Mouse (Mus musculus): ENCODE data around the gene 9430097D07Rik. TPM values are rescaled to one million over a fixed set of nuclear protein-coding genes. Genes with fewer than 3 reads are reported as not detected.

Gene 9430097D07Rik
- polyA plus RNA-seq, 1 experiment from 2014 or later = 0.33 TPM

DNA sequence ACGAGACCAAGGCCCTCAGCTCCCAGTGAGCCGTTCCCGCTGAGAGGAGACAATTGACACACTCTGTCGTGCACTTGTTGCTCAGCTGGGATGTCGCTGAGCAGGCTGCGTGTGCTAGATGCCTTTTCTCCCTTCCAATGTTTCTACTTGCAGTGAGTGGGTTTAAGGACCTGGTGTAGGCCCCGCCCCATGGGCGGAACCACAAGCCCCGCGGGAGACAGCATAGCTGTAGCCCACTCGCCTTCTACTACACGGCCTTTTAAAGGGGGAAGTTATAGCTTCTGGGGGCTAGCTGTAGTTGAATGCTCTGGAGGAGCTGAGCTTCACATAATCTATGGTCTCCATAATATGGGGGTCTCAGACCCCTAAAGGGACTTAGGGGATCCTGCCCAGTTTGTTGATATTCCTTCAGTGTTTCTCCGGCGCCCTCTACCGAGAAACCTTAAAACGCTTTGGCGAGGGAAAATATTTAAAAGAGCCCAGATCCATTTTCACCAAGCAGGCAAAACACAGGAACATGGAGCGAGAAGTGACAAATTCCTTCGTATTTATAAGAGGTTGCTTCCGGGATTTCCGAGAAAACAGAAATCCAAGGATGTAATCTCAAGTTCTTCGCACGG is 35.2 kb upstream of the 9430097D07Rik start:
- Histone ChIP-seq H3K4me3 (ENCODE audit: low read depth, low read length) (peak overlapping the region; percentile 25), H3K27ac (replicated peaks; ENCODE audit: low read depth, low read length) (no peak overlapping the region), H3K4me2 (ENCODE audit: low read depth, severe bottlenecking) (peak overlapping the region; percentile 48), H3K9ac (ENCODE audit: low read length) (no peak overlapping the region), H3K4me1 (ENCODE audit: control insufficient read depth, insufficient read depth, low read length) (peaks cover 27% of the 10 kb centered on the region), H3K36me3 (ENCODE audit: control insufficient read depth, insufficient read depth, low read length) (peaks cover 9% of the 10 kb centered on the region; the same call in 1 of the 2 replicates), H3K27me3 (ENCODE audit: control insufficient read depth, insufficient read depth, low read length) (no peaks in the 10 kb centered on the region), H3K9me3 (ENCODE audit: control insufficient read depth, low read length) (no peaks in the 10 kb centered on the region)
- 21% methylated on average over 23 of the region's 23 CpGs for WGBS
- peak; percentile 67 for DNase-seq (ENCODE audit: low spot score)
- no peak for ATAC-seq (ENCODE audit: insufficient number of reproducible peaks, low FRiP score, low TSS enrichment, low read depth)

DNA sequence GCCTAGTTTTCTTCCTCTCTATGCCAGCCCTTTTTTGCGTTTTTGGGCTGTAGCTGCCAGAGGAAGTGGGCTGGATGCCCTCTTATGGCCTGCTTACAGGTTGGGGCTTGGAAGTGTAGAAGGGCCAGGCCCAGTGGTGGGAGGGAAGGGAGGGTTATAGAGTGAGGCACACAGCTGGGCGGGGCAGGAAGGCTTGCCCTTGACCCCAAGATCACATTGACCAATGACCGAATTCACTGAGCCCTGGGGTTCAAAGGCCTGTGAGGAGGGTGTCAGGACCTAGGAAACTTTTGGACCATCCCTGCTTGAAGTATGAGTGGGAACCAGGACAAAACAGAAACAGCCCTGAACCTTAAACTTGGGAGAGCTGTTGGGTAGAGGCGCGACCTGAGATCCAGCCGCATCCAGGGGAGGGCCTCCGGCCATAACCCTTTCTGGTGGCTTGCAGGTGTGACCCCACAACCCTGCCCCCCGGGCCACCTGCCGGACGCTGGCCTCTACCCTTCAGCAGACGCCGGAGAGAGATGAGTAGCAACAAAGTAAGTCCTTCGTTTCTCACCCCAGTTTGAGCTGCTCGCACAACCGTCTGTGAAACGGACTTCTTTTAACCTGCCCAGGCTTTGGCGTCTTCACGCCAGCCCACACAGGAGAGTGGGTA is 33.4 kb upstream of the 9430097D07Rik start:
- DNase-seq (ENCODE audit: low spot score) (peak; percentile 37), ATAC-seq (ENCODE audit: insufficient number of reproducible peaks, low FRiP score, low TSS enrichment, low read depth) (no peak)
- Histone ChIP-seq H3K4me3 (ENCODE audit: low read depth, low read length) (peak overlapping the region; percentile 72), H3K27me3 (ENCODE audit: control insufficient read depth, insufficient read depth, low read length) (no peaks in the 10 kb centered on the region), H3K36me3 (ENCODE audit: control insufficient read depth, insufficient read depth, low read length) (peaks cover 3% of the 10 kb centered on the region; the same call in 1 of the 2 replicates), H3K4me1 (ENCODE audit: control insufficient read depth, insufficient read depth, low read length) (peaks cover 27% of the 10 kb centered on the region), H3K9ac (ENCODE audit: low read length) (no peak overlapping the region), H3K9me3 (ENCODE audit: control insufficient read depth, low read length) (no peaks in the 10 kb centered on the region), H3K4me2 (ENCODE audit: low read depth, severe bottlenecking) (peak overlapping the region; percentile 44), H3K27ac (replicated peaks; ENCODE audit: low read depth, low read length) (peak overlapping the region; percentile 39)
- WGBS = 33% methylated on average over 18 of the region's 18 CpGs

DNA sequence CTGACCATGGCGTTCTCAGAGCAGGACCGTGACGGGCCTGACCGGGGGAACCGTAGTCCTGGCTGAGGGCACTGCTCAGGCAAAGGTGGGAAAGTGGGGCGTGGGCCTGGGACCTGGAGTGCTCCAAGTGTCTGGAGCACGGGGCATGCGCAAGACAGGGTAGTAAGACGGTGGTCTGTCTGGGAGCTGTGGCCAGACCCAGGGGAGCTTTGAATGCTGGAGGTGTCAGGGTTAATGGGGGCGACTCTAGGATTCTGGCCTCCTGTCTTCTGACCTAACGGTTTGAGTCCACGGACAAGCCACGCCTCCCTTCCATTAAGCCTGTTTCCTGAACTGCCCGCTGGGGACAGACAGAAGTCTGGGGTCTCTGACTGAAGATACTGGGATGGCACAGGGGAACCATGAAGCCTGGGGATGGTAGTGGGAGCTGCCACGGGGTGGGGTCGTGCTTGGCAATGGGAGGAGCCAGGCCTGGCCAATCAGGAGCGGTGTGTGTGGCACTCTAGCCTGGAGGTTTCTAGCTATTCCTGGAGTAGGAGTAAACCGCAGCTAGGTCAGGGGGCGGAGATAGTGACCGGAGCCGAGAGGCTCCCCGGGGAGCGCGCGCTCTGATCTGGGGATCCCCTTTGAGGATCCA is 32.8 kb upstream of the 9430097D07Rik start:
- H3K9ac ChIP-seq (ENCODE audit: low read length) = 0 out of 2 replicates have a peak overlapping the region, but pooled peaks have one; percentile 4
- ATAC-seq (ENCODE audit: insufficient number of reproducible peaks, low FRiP score, low TSS enrichment, low read depth) (peak; percentile 20; the same call in 1 of the 2 replicates), DNase-seq (ENCODE audit: low spot score) (peak; percentile 73)
- 2% methylated on average over 25 of the region's 25 CpGs for WGBS
- peak overlapping the region; percentile 39; the same call in 1 of the 2 replicates for H3K27ac ChIP-seq (replicated peaks; ENCODE audit: low read depth, low read length)
- H3K36me3 ChIP-seq (ENCODE audit: control insufficient read depth, insufficient read depth, low read length) = peaks cover 3% of the 10 kb centered on the region; the same call in 1 of the 2 replicates
- no peaks in the 10 kb centered on the region for H3K9me3 ChIP-seq (ENCODE audit: control insufficient read depth, low read length)
- H3K4me3 ChIP-seq (ENCODE audit: low read depth, low read length) = peak overlapping the region; percentile 72
- H3K4me1 ChIP-seq (ENCODE audit: control insufficient read depth, insufficient read depth, low read length) = peaks cover 27% of the 10 kb centered on the region
- H3K4me2 ChIP-seq (ENCODE audit: low read depth, severe bottlenecking) = peak overlapping the region; percentile 44
- no peaks in the 10 kb centered on the region for H3K27me3 ChIP-seq (ENCODE audit: control insufficient read depth, insufficient read depth, low read length)

DNA sequence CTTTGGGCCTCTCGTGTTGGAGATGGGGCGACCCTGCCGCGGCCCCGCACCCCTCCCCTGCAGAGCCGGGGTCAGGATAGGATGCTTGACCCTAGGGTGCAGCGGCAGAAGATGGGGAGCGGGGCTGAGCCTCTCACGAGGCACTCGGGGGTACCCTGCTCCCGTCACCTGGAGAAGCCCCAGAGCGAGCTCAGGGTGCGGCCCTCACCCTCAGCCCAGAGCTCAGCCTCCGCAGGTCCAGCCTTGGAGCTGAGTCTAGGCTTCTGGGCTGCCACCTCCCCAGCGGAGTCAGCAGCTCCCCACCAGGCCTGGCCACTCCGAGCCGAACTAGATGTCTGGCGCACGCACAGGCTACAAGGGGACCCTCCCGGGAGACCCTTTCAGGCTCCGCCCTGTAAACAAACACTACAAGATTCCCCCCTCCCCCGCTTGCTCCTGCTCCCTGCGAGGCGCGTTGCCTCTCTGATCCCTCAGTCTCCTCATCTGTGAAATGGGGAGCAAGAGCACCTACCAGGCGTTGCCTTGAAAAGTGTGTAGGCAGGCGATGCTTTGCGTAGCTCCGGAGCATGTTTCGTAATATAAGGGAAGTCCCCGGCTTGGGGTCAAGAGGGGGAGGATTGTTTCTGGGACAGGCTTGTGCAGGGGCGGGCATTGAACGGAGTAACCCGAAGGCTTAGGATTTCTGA is 31.9 kb upstream of the 9430097D07Rik start:
- Histone ChIP-seq H3K27me3 (ENCODE audit: control insufficient read depth, insufficient read depth, low read length) (no peaks in the 10 kb centered on the region), H3K4me1 (ENCODE audit: control insufficient read depth, insufficient read depth, low read length) (peaks cover 27% of the 10 kb centered on the region), H3K4me2 (ENCODE audit: low read depth, severe bottlenecking) (peak overlapping the region; percentile 84), H3K36me3 (ENCODE audit: control insufficient read depth, insufficient read depth, low read length) (peaks cover 3% of the 10 kb centered on the region; the same call in 1 of the 2 replicates), H3K27ac (replicated peaks; ENCODE audit: low read depth, low read length) (0 out of 2 replicates have a peak overlapping the region, but pooled peaks have one; percentile 38), H3K4me3 (ENCODE audit: low read depth, low read length) (peak overlapping the region; percentile 72), H3K9me3 (ENCODE audit: control insufficient read depth, low read length) (no peaks in the 10 kb centered on the region), H3K9ac (ENCODE audit: low read length) (peak overlapping the region; percentile 79)
- peak; percentile 74 for DNase-seq (ENCODE audit: low spot score)
- peak; percentile 37 for ATAC-seq (ENCODE audit: insufficient number of reproducible peaks, low FRiP score, low TSS enrichment, low read depth)
- WGBS = 7% methylated on average over 34 of the region's 34 CpGs

DNA sequence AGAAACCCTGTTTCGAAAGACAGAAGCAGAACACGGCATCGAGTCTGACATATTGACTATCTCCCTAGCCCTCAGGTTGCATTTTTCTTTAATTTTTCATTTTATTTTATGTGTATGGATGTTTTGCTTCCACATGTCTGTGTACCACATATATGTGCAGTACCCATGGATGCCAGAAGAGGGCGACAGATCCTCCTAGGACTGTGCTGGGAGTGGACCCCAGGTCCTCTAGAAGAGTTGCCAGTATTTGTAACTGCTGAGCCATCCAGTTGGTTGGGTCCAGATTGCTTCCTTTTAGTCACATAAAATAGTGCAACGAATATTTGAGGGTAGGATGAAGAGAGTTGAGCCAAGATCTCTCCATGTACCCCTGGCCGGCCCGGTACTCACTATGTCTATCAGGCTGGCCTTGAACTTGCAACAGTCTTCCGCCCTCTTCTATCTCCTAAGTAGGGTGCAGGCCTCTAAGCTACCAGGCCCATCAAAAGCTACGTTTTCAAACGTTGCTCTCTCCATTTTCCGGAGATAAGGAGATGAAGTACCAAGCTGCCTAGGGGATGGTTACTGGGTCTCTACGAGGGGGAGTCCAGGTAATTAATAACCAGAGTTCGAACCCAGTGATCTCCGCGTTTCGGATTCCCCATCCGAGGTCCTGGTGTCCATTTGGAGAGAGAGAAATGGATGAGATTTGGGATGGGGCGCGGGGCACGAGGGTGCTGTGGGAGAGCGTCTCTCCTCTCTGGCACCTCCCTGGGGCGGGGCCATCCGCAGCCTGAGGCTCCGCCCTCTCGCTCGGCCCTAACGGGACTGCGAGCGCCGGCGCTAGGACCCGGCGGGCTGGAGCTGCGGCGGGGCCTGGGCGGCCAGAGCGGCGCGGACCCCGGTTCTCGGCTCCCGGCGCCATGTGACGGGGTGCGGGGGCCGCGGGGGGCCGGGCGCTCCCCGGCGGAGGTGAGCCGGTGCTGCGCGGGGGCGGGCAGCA is 31.0 kb upstream of the 9430097D07Rik start:
- Histone ChIP-seq H3K27ac (replicated peaks; ENCODE audit: low read depth, low read length) (0 out of 2 replicates have a peak overlapping the region, but pooled peaks have one; percentile 38), H3K36me3 (ENCODE audit: control insufficient read depth, insufficient read depth, low read length) (no peaks in the 10 kb centered on the region), H3K4me1 (ENCODE audit: control insufficient read depth, insufficient read depth, low read length) (peaks cover 27% of the 10 kb centered on the region), H3K4me2 (ENCODE audit: low read depth, severe bottlenecking) (peak overlapping the region; percentile 84), H3K9ac (ENCODE audit: low read length) (peak overlapping the region; percentile 79), H3K4me3 (ENCODE audit: low read depth, low read length) (peak overlapping the region; percentile 72), H3K27me3 (ENCODE audit: control insufficient read depth, insufficient read depth, low read length) (no peaks in the 10 kb centered on the region), H3K9me3 (ENCODE audit: control insufficient read depth, low read length) (no peaks in the 10 kb centered on the region)
- DNase-seq (ENCODE audit: low spot score) (peak; percentile 86), ATAC-seq (ENCODE audit: insufficient number of reproducible peaks, low FRiP score, low TSS enrichment, low read depth) (peak; percentile 61; the same call in 1 of the 2 replicates)
- 11% methylated on average over 50 of the region's 55 CpGs for WGBS

DNA sequence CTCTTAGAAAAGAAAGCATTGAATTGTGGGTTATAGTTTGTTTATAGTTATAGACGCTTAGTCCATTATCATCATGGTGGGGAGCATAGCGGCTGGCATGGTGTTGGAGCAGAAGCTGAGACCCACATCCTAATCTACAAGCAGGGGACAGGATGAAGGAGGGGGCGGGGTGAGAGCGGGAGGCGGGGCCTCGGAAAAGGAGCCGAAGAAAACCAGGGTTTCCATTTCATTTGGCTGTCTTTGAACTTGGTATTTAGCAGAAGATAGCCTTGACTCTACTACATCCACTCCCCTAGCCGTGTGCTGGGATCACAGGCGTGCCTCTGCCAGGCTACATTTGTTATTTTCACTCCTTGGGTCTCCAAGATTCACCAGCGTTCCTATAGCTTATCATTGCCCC is 29.1 kb upstream of the 9430097D07Rik start:
- no peak for DNase-seq (ENCODE audit: low spot score)
- peaks cover 18% of the 10 kb centered on the region for H3K4me1 ChIP-seq (ENCODE audit: control insufficient read depth, insufficient read depth, low read length)
- no peak overlapping the region for H3K4me2 ChIP-seq (ENCODE audit: low read depth, severe bottlenecking)
- no peak overlapping the region for H3K27ac ChIP-seq (replicated peaks; ENCODE audit: low read depth, low read length)
- H3K27me3 ChIP-seq (ENCODE audit: control insufficient read depth, insufficient read depth, low read length) = no peaks in the 10 kb centered on the region
- no peaks in the 10 kb centered on the region for H3K9me3 ChIP-seq (ENCODE audit: control insufficient read depth, low read length)
- H3K36me3 ChIP-seq (ENCODE audit: control insufficient read depth, insufficient read depth, low read length) = no peaks in the 10 kb centered on the region
- ATAC-seq (ENCODE audit: insufficient number of reproducible peaks, low FRiP score, low TSS enrichment, low read depth) = no peak
- H3K9ac ChIP-seq (ENCODE audit: low read length) = no peak overlapping the region
- H3K4me3 ChIP-seq (ENCODE audit: low read depth, low read length) = no peak overlapping the region
- 47% methylated on average over 10 of the region's 10 CpGs for WGBS

DNA sequence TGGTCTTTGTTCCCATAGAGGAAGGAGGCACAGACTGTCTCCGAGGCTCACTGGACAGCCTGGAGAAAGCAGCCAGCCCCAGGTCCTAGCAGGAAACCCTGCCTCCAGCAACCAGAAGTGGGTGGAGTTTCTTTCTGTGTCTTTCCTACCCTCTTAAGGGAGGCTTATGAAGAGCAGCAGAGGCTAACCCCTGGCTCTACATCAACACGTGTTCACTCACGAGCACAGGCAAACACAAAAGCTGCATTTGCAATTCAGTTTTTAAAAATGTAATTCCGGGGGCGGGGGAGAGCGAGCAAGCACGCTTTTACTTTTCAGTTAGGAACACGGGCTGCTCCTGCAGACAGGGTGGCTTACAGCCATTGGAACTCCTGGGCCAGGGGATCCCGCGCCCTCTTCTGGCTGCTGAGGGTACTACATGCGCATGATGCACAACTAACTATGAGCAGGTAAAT is 27.1 kb upstream of the 9430097D07Rik start:
- H3K27me3 ChIP-seq (ENCODE audit: control insufficient read depth, insufficient read depth, low read length) = no peaks in the 10 kb centered on the region
- no peak overlapping the region; the same call in 1 of the 2 replicates for H3K27ac ChIP-seq (replicated peaks; ENCODE audit: low read depth, low read length)
- H3K4me3 ChIP-seq (ENCODE audit: low read depth, low read length) = peak overlapping the region; percentile 24
- WGBS = under 1% methylated on average over 11 of the region's 11 CpGs
- peak overlapping the region; percentile 42 for H3K4me2 ChIP-seq (ENCODE audit: low read depth, severe bottlenecking)
- H3K9ac ChIP-seq (ENCODE audit: low read length) = 0 out of 2 replicates have a peak overlapping the region, but pooled peaks have one; percentile 18
- 0 out of 2 replicates have a peak, but pooled peaks have one; percentile 49 for ATAC-seq (ENCODE audit: insufficient number of reproducible peaks, low FRiP score, low TSS enrichment, low read depth)
- peak; percentile 97 for DNase-seq (ENCODE audit: low spot score)
- no peaks in the 10 kb centered on the region for H3K36me3 ChIP-seq (ENCODE audit: control insufficient read depth, insufficient read depth, low read length)
- no peaks in the 10 kb centered on the region for H3K9me3 ChIP-seq (ENCODE audit: control insufficient read depth, low read length)
- peaks cover 4% of the 10 kb centered on the region; the same call in 1 of the 2 replicates for H3K4me1 ChIP-seq (ENCODE audit: control insufficient read depth, insufficient read depth, low read length)

All from limb, embryonic 11.5 days (tissue).